Mouse (Mus musculus): ENCODE results near the gene 2210011C24Rik.

DNA sequence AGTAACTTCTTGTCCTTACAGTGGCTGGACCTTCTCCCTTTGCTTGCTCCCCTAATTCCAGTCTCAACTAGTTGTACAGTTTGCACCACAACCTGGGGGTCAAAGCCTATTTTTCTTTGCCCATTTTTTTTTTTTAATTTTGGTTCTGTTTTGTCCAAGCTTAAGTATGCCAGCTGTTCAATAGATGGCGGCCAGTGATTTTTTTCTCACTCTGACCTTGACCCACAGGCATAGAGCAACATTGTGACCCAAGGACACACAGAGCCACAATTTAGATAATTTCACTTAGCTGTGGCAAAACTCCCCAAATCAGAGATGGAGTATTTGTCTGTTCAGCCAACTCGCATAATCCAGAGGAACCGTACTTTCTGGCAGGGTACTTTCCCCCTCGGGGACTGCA, 40.9 kb downstream of the 2210011C24Rik start:
- TF ChIP-seq CTCF (IDR thresholded peaks at IDR 0.05; ENCODE audit: low read depth) (no peak), EP300 (IDR thresholded peaks at IDR 0.05; ENCODE audit: low read depth) (no peak)

Data from heart, postnatal 0 days (tissue).